Mouse (Mus musculus): ENCODE data around the gene Smpdl3a. TPM values are rescaled to one million over a fixed set of nuclear protein-coding genes. Genes with fewer than 3 reads are reported as not detected.

Gene Smpdl3a
- polyA plus RNA-seq (2012; rRNA removed): 76.1 and 104 TPM in 2 replicates

GRCm38 (mm10) chr10:57794018-57794417 lies at the start of gene Smpdl3a:
TSS of gene Smpdl3a (plus strand) at chr10:57794335.
- peak; percentile 45 for DNase-seq (ENCODE audit: low read depth, low spot score)
- 28% methylated on average over 7 of the region's 7 CpGs for WGBS

- no peak for DNase-seq (ENCODE audit: low read depth, low spot score)
Measured at GRCm38 (mm10) chr10:57745452-57745851, 48.7 kb upstream of the Smpdl3a start.

- DNase-seq (ENCODE audit: low read depth, low spot score): no peak
Measured at GRCm38 (mm10) chr10:57747127-57747526, 47.0 kb upstream of the Smpdl3a start.

GRCm38 (mm10) chr10:57753343-57753742 lies 40.8 kb upstream of the Smpdl3a start:
- DNase-seq (ENCODE audit: low read depth, low spot score): no peak
- 78% methylated on average over 1 of the region's 1 CpGs for WGBS

- WGBS: 92% methylated on average over 2 of the region's 2 CpGs
- no peak for DNase-seq (ENCODE audit: low read depth, low spot score)
Measured at GRCm38 (mm10) chr10:57755201-57755736, 38.9 kb upstream of the Smpdl3a start.

- WGBS: 88% methylated on average over 2 of the region's 2 CpGs
- DNase-seq (ENCODE audit: low read depth, low spot score): no peak
Measured at GRCm38 (mm10) chr10:57758999-57759398, 35.1 kb upstream of the Smpdl3a start.

- 68% methylated on average over 3 of the region's 3 CpGs for WGBS
- no peak for DNase-seq (ENCODE audit: low read depth, low spot score)
Measured at GRCm38 (mm10) chr10:57760694-57761093, 33.4 kb upstream of the Smpdl3a start.

- peak; percentile 68 for DNase-seq (ENCODE audit: low read depth, low spot score)
- WGBS: 5% methylated on average over 1 of the region's 1 CpGs
Measured at GRCm38 (mm10) chr10:57763044-57763443, 31.1 kb upstream of the Smpdl3a start.

GRCm38 (mm10) chr10:57783289-57784130 lies 10.6 kb upstream of the Smpdl3a start:
- no peak for DNase-seq (ENCODE audit: low read depth, low spot score)
- 46% methylated on average over 13 of the region's 13 CpGs for WGBS

- no peak for DNase-seq (ENCODE audit: low read depth, low spot score)
- 34% methylated on average over 7 of the region's 7 CpGs for WGBS
Measured at GRCm38 (mm10) chr10:57784131-57784875, 9.8 kb upstream of the Smpdl3a start.

- WGBS: 43% methylated on average over 7 of the region's 7 CpGs
- no peak for DNase-seq (ENCODE audit: low read depth, low spot score)
Measured at GRCm38 (mm10) chr10:57784876-57785150, 9.3 kb upstream of the Smpdl3a start, which contains the start of gene Fabp7. TSS of gene Fabp7 (plus strand) at chr10:57784881.

GRCm38 (mm10) chr10:57785552-57785951 lies 8.6 kb upstream of the Smpdl3a start:
- WGBS: 86% methylated on average over 2 of the region's 2 CpGs
- no peak for DNase-seq (ENCODE audit: low read depth, low spot score)

- WGBS: 98% methylated on average over 1 of the region's 1 CpGs
- no peak for DNase-seq (ENCODE audit: low read depth, low spot score)
Measured at GRCm38 (mm10) chr10:57792957-57793356, 1.2 kb upstream of the Smpdl3a start.

GRCm38 (mm10) chr10:57794491-57795461 lies 641 bp downstream of the Smpdl3a start:
- DNase-seq (ENCODE audit: low read depth, low spot score): peak; percentile 11
- under 1% methylated on average over 44 of the region's 44 CpGs for WGBS

- WGBS: 13% methylated on average over 4 of the region's 4 CpGs
- DNase-seq (ENCODE audit: low read depth, low spot score): peak; percentile 13
Measured at GRCm38 (mm10) chr10:57795542-57795941, 1.4 kb downstream of the Smpdl3a start.

GRCm38 (mm10) chr10:57796057-57796456 lies 1.9 kb downstream of the Smpdl3a start:
- peak; percentile 22 for DNase-seq (ENCODE audit: low read depth, low spot score)
- 16% methylated on average over 4 of the region's 4 CpGs for WGBS

GRCm38 (mm10) chr10:57799486-57799885 lies 5.4 kb downstream of the Smpdl3a start:
- no peak for DNase-seq (ENCODE audit: low read depth, low spot score)
- WGBS: 93% methylated on average over 1 of the region's 1 CpGs

- WGBS: 92% methylated on average over 6 of the region's 6 CpGs
Measured at GRCm38 (mm10) chr10:57807754-57808153, 13.6 kb downstream of the Smpdl3a start.

GRCm38 (mm10) chr10:57812161-57812856 lies 18.2 kb downstream of the Smpdl3a start:
- 61% methylated on average over 5 of the region's 5 CpGs for WGBS
- no peak for DNase-seq (ENCODE audit: low read depth, low spot score)

More at GRCm38 (mm10) chr10:57807754-57808153, 13.6 kb downstream of the Smpdl3a start:
- DNase-seq (ENCODE audit: low read depth, low spot score): no peak

Measured in large intestine, adult 2 months (tissue).